Mouse (Mus musculus) megakaryocyte, embryonic 14.5 days (primary cell): Measurements from ENCODE around the gene Prkar2a.

Experiments
- FLI1 ChIP-seq: IDR thresholded peaks from 2 replicates; pipeline ENCODE4 v1.6.1; 2012; ENCODE audit warnings: low read length, inconsistent platforms, mixed read lengths
- GATA1 ChIP-seq: IDR thresholded peaks from 3 replicates; pipeline ENCODE4 v1.6.1; 2012; ENCODE audit warnings: mixed read lengths, low read length, inconsistent platforms, borderline replicate concordance

DNA sequence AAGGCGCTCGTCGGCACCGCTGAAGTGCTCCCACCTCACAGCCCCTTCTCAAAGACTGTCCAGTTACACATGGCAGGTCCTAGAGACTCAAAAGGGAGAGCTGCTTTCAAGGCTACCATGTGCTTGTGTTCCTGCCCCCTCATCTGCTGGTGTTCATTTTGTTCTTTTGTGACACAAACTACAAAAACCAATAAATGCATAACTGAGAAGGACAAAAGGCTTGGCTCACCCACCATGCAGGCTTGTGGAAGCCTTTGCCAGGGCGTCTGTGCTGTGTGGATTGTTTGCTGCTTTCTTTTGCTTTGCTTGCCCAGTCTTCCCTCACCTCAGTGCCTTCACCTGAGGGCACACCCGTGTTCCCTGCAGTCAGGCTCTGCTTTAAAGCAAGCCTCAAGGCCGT is 108.4 kb downstream of the Prkar2a start:
- TF ChIP-seq GATA1 (no peak), FLI1 (no peak)
